Mouse (Mus musculus): ENCODE measurements around the gene 6030408B16Rik. TPM values are rescaled to one million over a fixed set of nuclear protein-coding genes. Genes with fewer than 3 reads are reported as not detected.

Gene 6030408B16Rik
- polyA plus RNA-seq, 1 experiment from 2014 or later, result 1.7 TPM

- Histone ChIP-seq H3K36me3 (replicated peaks; ENCODE audit: control insufficient read depth, insufficient read depth, low read depth, low read length) (no peaks in the 10 kb centered on the region), H3K9me3 (replicated peaks; ENCODE audit: control insufficient read depth, low read length) (no peaks in the 10 kb centered on the region), H3K27ac (replicated peaks; ENCODE audit: low read depth, low read length) (no peak overlapping the region), H3K27me3 (ENCODE audit: control insufficient read depth, insufficient read depth, low read length) (no peaks in the 10 kb centered on the region; the same call in 1 of the 2 replicates), H3K9ac (replicated peaks; ENCODE audit: low read length) (no peak overlapping the region; the same call in 1 of the 2 replicates), H3K4me3 (ENCODE audit: low read depth, low read length) (no peak overlapping the region), H3K4me1 (ENCODE audit: control insufficient read depth, insufficient read depth, low read length) (no peaks in the 10 kb centered on the region), H3K4me2 (ENCODE audit: low read depth, low read length) (no peak overlapping the region)
- whole genome bisulfite sequencing, result 49% methylated on average over 10 of the region's 10 CpGs
- DNase-seq (ENCODE audit: low spot score), result no peak
- ATAC-seq (replicated peaks; ENCODE audit: insufficient number of reproducible peaks, low FRiP score, low TSS enrichment, low read depth), result no peak
These were observed 32.6 kb upstream of the 6030408B16Rik start for GRCm38 (mm10) chr15:101260387-101260786.

- H3K4me2 ChIP-seq (ENCODE audit: low read depth, low read length), result no peak overlapping the region
- peaks cover 1% of the 10 kb centered on the region; the same call in 1 of the 2 replicates for H3K4me1 ChIP-seq (ENCODE audit: control insufficient read depth, insufficient read depth, low read length)
- peak overlapping the region; percentile 54; the same call in 1 of the 2 replicates for H3K27ac ChIP-seq (replicated peaks; ENCODE audit: low read depth, low read length)
- H3K9me3 ChIP-seq (replicated peaks; ENCODE audit: control insufficient read depth, low read length), result no peaks in the 10 kb centered on the region
- ATAC-seq (replicated peaks; ENCODE audit: insufficient number of reproducible peaks, low FRiP score, low TSS enrichment, low read depth), result no peak
- no peaks in the 10 kb centered on the region for H3K36me3 ChIP-seq (replicated peaks; ENCODE audit: control insufficient read depth, insufficient read depth, low read depth, low read length)
- H3K9ac ChIP-seq (replicated peaks; ENCODE audit: low read length), result peak overlapping the region; percentile 23
- H3K4me3 ChIP-seq (ENCODE audit: low read depth, low read length), result no peak overlapping the region
- WGBS, result 60% methylated on average over 13 of the region's 13 CpGs
- no peak for DNase-seq (ENCODE audit: low spot score)
- H3K27me3 ChIP-seq (ENCODE audit: control insufficient read depth, insufficient read depth, low read length), result no peaks in the 10 kb centered on the region; the same call in 1 of the 2 replicates
These were observed 32.0 kb upstream of the 6030408B16Rik start for GRCm38 (mm10) chr15:101260874-101261622.

- H3K36me3 ChIP-seq (replicated peaks; ENCODE audit: control insufficient read depth, insufficient read depth, low read depth, low read length), result no peaks in the 10 kb centered on the region
- H3K9me3 ChIP-seq (replicated peaks; ENCODE audit: control insufficient read depth, low read length), result no peaks in the 10 kb centered on the region
- peaks cover under 1% of the 10 kb centered on the region; the same call in 1 of the 2 replicates for H3K27me3 ChIP-seq (ENCODE audit: control insufficient read depth, insufficient read depth, low read length)
- no peak overlapping the region for H3K9ac ChIP-seq (replicated peaks; ENCODE audit: low read length)
- ATAC-seq (replicated peaks; ENCODE audit: insufficient number of reproducible peaks, low FRiP score, low TSS enrichment, low read depth) (no peak), DNase-seq (ENCODE audit: low spot score) (no peak)
- H3K4me3 ChIP-seq (ENCODE audit: low read depth, low read length), result no peak overlapping the region
- H3K27ac ChIP-seq (replicated peaks; ENCODE audit: low read depth, low read length), result no peak overlapping the region
- H3K4me1 ChIP-seq (ENCODE audit: control insufficient read depth, insufficient read depth, low read length), result peaks cover 3% of the 10 kb centered on the region; the same call in 1 of the 2 replicates
- 54% methylated on average over 5 of the region's 5 CpGs for WGBS
- no peak overlapping the region for H3K4me2 ChIP-seq (ENCODE audit: low read depth, low read length)
These were observed 30.5 kb upstream of the 6030408B16Rik start for GRCm38 (mm10) chr15:101262502-101262901.

GRCm38 (mm10) chr15:101266132-101266963 is 26.7 kb upstream of the 6030408B16Rik start:
- Histone ChIP-seq H3K9me3 (replicated peaks; ENCODE audit: control insufficient read depth, low read length) (no peaks in the 10 kb centered on the region), H3K4me2 (ENCODE audit: low read depth, low read length) (peak overlapping the region; percentile 95), H3K4me1 (ENCODE audit: control insufficient read depth, insufficient read depth, low read length) (peaks cover 3% of the 10 kb centered on the region; the same call in 1 of the 2 replicates), H3K27ac (replicated peaks; ENCODE audit: low read depth, low read length) (0 out of 2 replicates have a peak overlapping the region, but pooled peaks have one; percentile 35), H3K27me3 (ENCODE audit: control insufficient read depth, insufficient read depth, low read length) (peaks cover 3% of the 10 kb centered on the region; the same call in 1 of the 2 replicates), H3K4me3 (ENCODE audit: low read depth, low read length) (peak overlapping the region; percentile 36), H3K9ac (replicated peaks; ENCODE audit: low read length) (peak overlapping the region; percentile 66), H3K36me3 (replicated peaks; ENCODE audit: control insufficient read depth, insufficient read depth, low read depth, low read length) (no peaks in the 10 kb centered on the region)
- ATAC-seq (replicated peaks; ENCODE audit: insufficient number of reproducible peaks, low FRiP score, low TSS enrichment, low read depth) (peak; percentile 80), DNase-seq (ENCODE audit: low spot score) (peak; percentile 90)
- under 1% methylated on average over 52 of the region's 57 CpGs for WGBS

GRCm38 (mm10) chr15:101267053-101268032 is 25.7 kb upstream of the 6030408B16Rik start:
- Histone ChIP-seq H3K9me3 (replicated peaks; ENCODE audit: control insufficient read depth, low read length) (no peaks in the 10 kb centered on the region), H3K36me3 (replicated peaks; ENCODE audit: control insufficient read depth, insufficient read depth, low read depth, low read length) (no peaks in the 10 kb centered on the region), H3K4me3 (ENCODE audit: low read depth, low read length) (peak overlapping the region; percentile 36), H3K9ac (replicated peaks; ENCODE audit: low read length) (peak overlapping the region; percentile 66), H3K4me1 (ENCODE audit: control insufficient read depth, insufficient read depth, low read length) (peaks cover 3% of the 10 kb centered on the region; the same call in 1 of the 2 replicates), H3K4me2 (ENCODE audit: low read depth, low read length) (peak overlapping the region; percentile 95), H3K27me3 (ENCODE audit: control insufficient read depth, insufficient read depth, low read length) (peaks cover 3% of the 10 kb centered on the region; the same call in 1 of the 2 replicates), H3K27ac (replicated peaks; ENCODE audit: low read depth, low read length) (no peak overlapping the region)
- DNase-seq (ENCODE audit: low spot score) (no peak), ATAC-seq (replicated peaks; ENCODE audit: insufficient number of reproducible peaks, low FRiP score, low TSS enrichment, low read depth) (no peak)
- 3% methylated on average over 25 of the region's 25 CpGs for WGBS

- H3K9ac ChIP-seq (replicated peaks; ENCODE audit: low read length), result no peak overlapping the region
- ATAC-seq (replicated peaks; ENCODE audit: insufficient number of reproducible peaks, low FRiP score, low TSS enrichment, low read depth), result no peak
- no peak overlapping the region for H3K4me2 ChIP-seq (ENCODE audit: low read depth, low read length)
- DNase-seq (ENCODE audit: low spot score), result no peak
- no peak overlapping the region for H3K4me3 ChIP-seq (ENCODE audit: low read depth, low read length)
- no peaks in the 10 kb centered on the region for H3K9me3 ChIP-seq (replicated peaks; ENCODE audit: control insufficient read depth, low read length)
- no peak overlapping the region for H3K27ac ChIP-seq (replicated peaks; ENCODE audit: low read depth, low read length)
- H3K27me3 ChIP-seq (ENCODE audit: control insufficient read depth, insufficient read depth, low read length), result peaks cover 3% of the 10 kb centered on the region; the same call in 1 of the 2 replicates
- WGBS, result 88% methylated on average over 29 of the region's 29 CpGs
- H3K4me1 ChIP-seq (ENCODE audit: control insufficient read depth, insufficient read depth, low read length), result peaks cover 3% of the 10 kb centered on the region; the same call in 1 of the 2 replicates
- no peaks in the 10 kb centered on the region for H3K36me3 ChIP-seq (replicated peaks; ENCODE audit: control insufficient read depth, insufficient read depth, low read depth, low read length)
These were observed 22.8 kb upstream of the 6030408B16Rik start for GRCm38 (mm10) chr15:101270101-101270820.

- DNase-seq (ENCODE audit: low spot score) (no peak), ATAC-seq (replicated peaks; ENCODE audit: insufficient number of reproducible peaks, low FRiP score, low TSS enrichment, low read depth) (no peak)
- no peaks in the 10 kb centered on the region for H3K9me3 ChIP-seq (replicated peaks; ENCODE audit: control insufficient read depth, low read length)
- WGBS, result 78% methylated on average over 3 of the region's 3 CpGs
- H3K4me2 ChIP-seq (ENCODE audit: low read depth, low read length), result no peak overlapping the region; the same call in 1 of the 2 replicates
- H3K27ac ChIP-seq (replicated peaks; ENCODE audit: low read depth, low read length), result no peak overlapping the region
- H3K36me3 ChIP-seq (replicated peaks; ENCODE audit: control insufficient read depth, insufficient read depth, low read depth, low read length), result no peaks in the 10 kb centered on the region
- H3K4me1 ChIP-seq (ENCODE audit: control insufficient read depth, insufficient read depth, low read length), result peaks cover 1% of the 10 kb centered on the region; the same call in 1 of the 2 replicates
- H3K4me3 ChIP-seq (ENCODE audit: low read depth, low read length), result no peak overlapping the region
- peaks cover 3% of the 10 kb centered on the region; the same call in 1 of the 2 replicates for H3K27me3 ChIP-seq (ENCODE audit: control insufficient read depth, insufficient read depth, low read length)
- no peak overlapping the region for H3K9ac ChIP-seq (replicated peaks; ENCODE audit: low read length)
These were observed 21.9 kb upstream of the 6030408B16Rik start for GRCm38 (mm10) chr15:101271107-101271506.

Data from embryonic facial prominence, embryonic 11.5 days (tissue).